Mouse (Mus musculus): ENCODE data around the gene Ccdc191.

- no peak for TF ChIP-seq POLR2A (IDR thresholded peaks at IDR 0.05; ENCODE audit: control insufficient read depth, low read depth, low read length)
- no peak for TF ChIP-seq CTCF (IDR thresholded peaks at IDR 0.05; ENCODE audit: control insufficient read depth, insufficient read depth, insufficient replicate concordance, low read depth, low read length)
Observed at GRCm38 (mm10) chr16:43951591-43951990, 62.0 kb downstream of the Ccdc191 start.

Data from testis, adult 2 months (tissue).